Mouse (Mus musculus) embryonic facial prominence, embryonic 11.5 days (tissue): ENCODE results near the gene Ywhah. TPM values are rescaled to one million over a fixed set of nuclear protein-coding genes. Genes with fewer than 3 reads are reported as not detected.

Experiments used
- ATAC-seq: fragments of 200-750 bp; cut with Nextera tagmentation; replicated peaks from 2 replicates; pipeline ENCODE4 v1.8.0; 2017; ENCODE audit warnings: low read depth; ENCODE audit not compliant: insufficient number of reproducible peaks, low FRiP score, low TSS enrichment
- DNase-seq: peaks from one replicate; pipeline ENCODE4 v3.0.0-alpha.2; 2015; ENCODE audit warnings: low spot score
- H3K27ac ChIP-seq: fragments of 300-500 bp; sonication (generic); replicated peaks from 2 replicates; pipeline ENCODE4 v1.5.1; 2014; ENCODE audit warnings: mild to moderate bottlenecking, low read depth, low read length, control low read depth
- H3K27me3 ChIP-seq: fragments of 300-500 bp; sonication (generic); 2 replicates; pipeline ENCODE4 v1.6.1; 2014; ENCODE audit warnings: mild to moderate bottlenecking, low read length, moderate library complexity, mixed read lengths; ENCODE audit not compliant: control insufficient read depth, insufficient read depth
- H3K36me3 ChIP-seq: fragments of 300-500 bp; sonication (generic); replicated peaks from 2 replicates; pipeline ENCODE4 v1.6.1; 2014; ENCODE audit warnings: low read depth, mild to moderate bottlenecking, low read length, moderate library complexity, mixed read lengths; ENCODE audit not compliant: control insufficient read depth, insufficient read depth
- H3K4me1 ChIP-seq: fragments of 300-500 bp; sonication (generic); 2 replicates; pipeline ENCODE4 v1.6.1; 2014; ENCODE audit warnings: low read length, mixed read lengths; ENCODE audit not compliant: control insufficient read depth, insufficient read depth
- H3K4me2 ChIP-seq: fragments of 300-500 bp; sonication (generic); 2 replicates; pipeline ENCODE4 v1.6.1; 2014; ENCODE audit warnings: low read depth, mild to moderate bottlenecking, control low read depth, low read length, moderate library complexity
- H3K4me3 ChIP-seq: fragments of 300-500 bp; sonication (generic); 2 replicates; pipeline ENCODE4 v1.5.1; 2014; ENCODE audit warnings: low read depth, low read length, control low read depth
- H3K9ac ChIP-seq: fragments of 300-500 bp; sonication (generic); replicated peaks from 2 replicates; pipeline ENCODE4 v1.6.1; 2014; ENCODE audit warnings: mild to moderate bottlenecking, control low read depth, low read length
- H3K9me3 ChIP-seq: fragments of 300-500 bp; sonication (generic); replicated peaks from 2 replicates; pipeline ENCODE4 v1.6.1; 2016; ENCODE audit warnings: mild to moderate bottlenecking, low read length, inconsistent platforms, mixed read lengths; ENCODE audit not compliant: control insufficient read depth
- WGBS: fragments of 180-500 bp; shearing (Covaris S2); extraction: QIAGEN DNeasy Blood & Tissue Kit; methylation state at CpG from one replicate; pipeline ENCODE4 v1.1.7; 2014; 5-methylcytosine and 5-hydroxymethylcytosine counted together
- polyA plus RNA-seq: library from polyadenylated mRNA; unstranded; fragments of >200 nt; fragmentation: Nextera tagmentation; extraction: Ambion mirVana; gene quantifications from 2 replicates; pipeline ENCODE4 v1.2.1, GENCODE M21; 2014

The Ywhah gene
- polyA plus RNA-seq, 1 experiment from 2014 or later, result 494 TPM

- Histone ChIP-seq H3K4me2 (no peak overlapping the region), H3K9me3 (no peaks in the 10 kb centered on the region), H3K36me3 (no peaks in the 10 kb centered on the region), H3K4me1 (no peaks in the 10 kb centered on the region), H3K27ac (no peak overlapping the region), H3K4me3 (no peak overlapping the region), H3K9ac (no peak overlapping the region), H3K27me3 (no peaks in the 10 kb centered on the region)
- ATAC-seq (no peak), DNase-seq (no peak)
- 85% methylated on average over 11 of the region's 11 CpGs for WGBS
Observed at GRCm38 (mm10) chr5:33005442-33006145, 13.0 kb upstream of the Ywhah start.

GRCm38 (mm10) chr5:33006670-33007069 lies 11.9 kb upstream of the Ywhah start:
- Histone ChIP-seq H3K36me3 (no peaks in the 10 kb centered on the region), H3K9me3 (no peaks in the 10 kb centered on the region), H3K27ac (no peak overlapping the region), H3K27me3 (no peaks in the 10 kb centered on the region), H3K4me3 (no peak overlapping the region), H3K4me1 (no peaks in the 10 kb centered on the region), H3K4me2 (no peak overlapping the region), H3K9ac (no peak overlapping the region)
- ATAC-seq (no peak), DNase-seq (peak; percentile 30)
- 43% methylated on average over 8 of the region's 8 CpGs for WGBS

- DNase-seq (no peak), ATAC-seq (no peak)
- Histone ChIP-seq H3K36me3 (no peaks in the 10 kb centered on the region), H3K4me2 (no peak overlapping the region), H3K9ac (no peak overlapping the region), H3K4me3 (no peak overlapping the region), H3K27ac (no peak overlapping the region), H3K27me3 (no peaks in the 10 kb centered on the region), H3K4me1 (no peaks in the 10 kb centered on the region), H3K9me3 (no peaks in the 10 kb centered on the region)
- 72% methylated on average over 4 of the region's 4 CpGs for WGBS
Observed at GRCm38 (mm10) chr5:33007371-33007770, 11.2 kb upstream of the Ywhah start.

- Histone ChIP-seq H3K9me3 (no peaks in the 10 kb centered on the region), H3K27me3 (no peaks in the 10 kb centered on the region), H3K4me3 (no peak overlapping the region), H3K36me3 (no peaks in the 10 kb centered on the region), H3K9ac (no peak overlapping the region), H3K4me1 (no peaks in the 10 kb centered on the region), H3K4me2 (no peak overlapping the region), H3K27ac (no peak overlapping the region)
- DNase-seq (no peak), ATAC-seq (no peak)
- 77% methylated on average over 2 of the region's 2 CpGs for WGBS
Observed at GRCm38 (mm10) chr5:33009301-33009700, 9.3 kb upstream of the Ywhah start.

GRCm38 (mm10) chr5:33009818-33010812 lies 8.5 kb upstream of the Ywhah start:
- Histone ChIP-seq H3K4me3 (no peak overlapping the region), H3K4me1 (no peaks in the 10 kb centered on the region), H3K36me3 (no peaks in the 10 kb centered on the region), H3K9ac (no peak overlapping the region), H3K9me3 (no peaks in the 10 kb centered on the region), H3K27ac (no peak overlapping the region), H3K27me3 (no peaks in the 10 kb centered on the region), H3K4me2 (no peak overlapping the region)
- DNase-seq (no peak), ATAC-seq (no peak)
- WGBS, result 75% methylated on average over 14 of the region's 14 CpGs

- Histone ChIP-seq H3K4me2 (no peak overlapping the region), H3K36me3 (no peaks in the 10 kb centered on the region), H3K9ac (no peak overlapping the region), H3K27me3 (no peaks in the 10 kb centered on the region), H3K9me3 (no peaks in the 10 kb centered on the region), H3K4me1 (no peaks in the 10 kb centered on the region), H3K4me3 (no peak overlapping the region), H3K27ac (no peak overlapping the region)
- ATAC-seq (peak; percentile 42; the same call in 1 of the 2 replicates), DNase-seq (no peak)
- WGBS, result 44% methylated on average over 15 of the region's 15 CpGs
Observed at GRCm38 (mm10) chr5:33011132-33012106, 7.2 kb upstream of the Ywhah start.

- WGBS, result 70% methylated on average over 1 of the region's 1 CpGs
- Histone ChIP-seq H3K27me3 (no peaks in the 10 kb centered on the region), H3K9ac (no peak overlapping the region), H3K4me2 (no peak overlapping the region), H3K9me3 (no peaks in the 10 kb centered on the region), H3K36me3 (no peaks in the 10 kb centered on the region), H3K27ac (no peak overlapping the region), H3K4me3 (no peak overlapping the region), H3K4me1 (no peaks in the 10 kb centered on the region)
- no peak for ATAC-seq
- DNase-seq, result no peak
Observed at GRCm38 (mm10) chr5:33014096-33014495, 4.5 kb upstream of the Ywhah start.
